Mouse (Mus musculus) spleen, adult 2 months (tissue): ENCODE data around the gene Rundc3b.

ENCODE experiments used
- CTCF ChIP-seq: fragments of 200-500 bp; IDR thresholded peaks from 2 replicates; pipeline ENCODE4 v1.5.1; 2011; ENCODE audit warnings: mild to moderate bottlenecking, inconsistent platforms; ENCODE audit not compliant: insufficient read depth, insufficient read length, insufficient replicate concordance; ENCODE audit errors: extremely low read depth
- POLR2A ChIP-seq: fragments of 200-500 bp; IDR thresholded peaks from 2 replicates; pipeline ENCODE4 v1.6.1; 2011; ENCODE audit warnings: low read depth, low read length, inconsistent platforms

- TF ChIP-seq CTCF, result no peak
- no peak for TF ChIP-seq POLR2A
Measured at GRCm38 (mm10) chr5:8648300-8648699, 25.5 kb upstream of the Rundc3b start.
